Mouse (Mus musculus): ENCODE results near the gene Pigw.

- TF ChIP-seq CTCF (IDR thresholded peaks at IDR 0.05; ENCODE audit: borderline replicate concordance, control insufficient read depth, extremely low read depth, insufficient read depth, low read length, poor library complexity) (no peak), POLR2A (IDR thresholded peaks at IDR 0.05; ENCODE audit: control insufficient read depth, extremely low read depth, insufficient read depth, low read length, poor library complexity) (no peak)
These were observed 39.9 kb upstream of the Pigw start for GRCm38 (mm10) chr11:84919951-84920350.
